Comparison of ENCODE assay signal across 10 mouse cellular contexts in genomic region chr5:110434816-110435215, GRCm38 (mm10). TPM values are rescaled to one million over a fixed set of nuclear protein-coding genes. Genes with fewer than 3 reads are reported as not detected.
A peak's percentile ranks its signal among the peaks of the same experiment; 100 is the strongest.
DNase-seq lines count a peak whose midpoint lies in the region; ATAC-seq and TF ChIP-seq lines count a peak whose summit lies in the region.
"Had no signal": no experiment of that assay in that cellular context is flagged by ENCODE, and none has a peak within 500 bp of the region (broad histone marks: within the 10 kb centered on the region; RNA-seq: fewer than 3 reads in every experiment).

No protein-coding gene starts in this region.

- H3K4me1 ChIP-seq in liver, adult 2 months (ENCODE audit: control insufficient read depth, insufficient read depth, low read length), result peaks cover 16% of the 10 kb centered on the region
- H3K4me1 ChIP-seq in G1E (ENCODE audit: insufficient read depth, low read depth, low read length), result peaks cover 21% of the 10 kb centered on the region
- peaks cover 36% of the 10 kb centered on the region for H3K4me1 ChIP-seq in neural tube, embryonic 15.5 days

- H3K36me3 ChIP-seq in liver, adult 2 months (ENCODE audit: control insufficient read depth, insufficient read depth, low read length), result no peaks in the 10 kb centered on the region
- H3K36me3 ChIP-seq in G1E (replicated peaks), result peaks cover 80% of the 10 kb centered on the region
- H3K36me3 ChIP-seq in neural tube, embryonic 15.5 days, result peaks cover 28% of the 10 kb centered on the region

- H3K4me3 ChIP-seq in liver, adult 2 months (ENCODE audit: insufficient read depth, low read depth, low read length), result no peak overlapping the region
- H3K4me3 ChIP-seq in G1E (ENCODE audit: low read depth, low read length), result no peak overlapping the region
- no peak overlapping the region for H3K4me3 ChIP-seq in neural tube, embryonic 15.5 days (replicated peaks)
- H3K4me3 ChIP-seq: limb, embryonic 10.5 days; stomach, embryonic 15.5 days had no signal

- no peak overlapping the region for H3K27ac ChIP-seq in liver, adult 2 months (replicated peaks; ENCODE audit: insufficient read depth, low read depth, low read length)
- no peak overlapping the region for H3K27ac ChIP-seq in neural tube, embryonic 15.5 days (replicated peaks)
- H3K27ac ChIP-seq: limb, embryonic 10.5 days; stomach, embryonic 15.5 days had no signal

- no peak for TF ChIP-seq POLR2A in liver, adult 2 months (IDR thresholded peaks at IDR 0.05; ENCODE audit: extremely low read depth, insufficient read depth, low read length)
- no peak for TF ChIP-seq POLR2A in brain, embryonic 14.5 days (IDR thresholded peaks at IDR 0.05; ENCODE audit: borderline replicate concordance, extremely low read depth, insufficient read depth, insufficient read length, poor library complexity, severe bottlenecking)

- no peak overlapping the region for H3K9ac ChIP-seq in liver, adult 2 months (ENCODE audit: low read depth, low read length)
- H3K9ac ChIP-seq in neural tube, embryonic 15.5 days (replicated peaks), result no peak overlapping the region
- H3K9ac ChIP-seq: stomach, embryonic 15.5 days had no signal

- ATAC-seq in G1E (ENCODE audit: extremely low read depth, insufficient number of reproducible peaks, low FRiP score, poor library complexity, severe bottlenecking), result no peak
- peak; percentile 15; the same call in 1 of the 2 replicates for ATAC-seq in neural tube, embryonic 15.5 days (ENCODE audit: low FRiP score)

- DNase-seq in liver, adult 2 months (ENCODE audit: extremely low read depth, low read depth, low spot score), result no peak
- DNase-seq in liver (no peak), G1E (ENCODE audit: low spot score) (no peak)
- DNase-seq in brain, embryonic 14.5 days (ENCODE audit: low read depth), result peak; percentile 45
- DNase-seq in frontal cortex, postnatal 10 days (ENCODE audit: low spot score in 2 of 2), result no peak
- no peak for DNase-seq in kidney, postnatal 36 days
- DNase-seq: heart, postnatal 4 days had no signal

- H3K27me3 ChIP-seq in liver, adult 2 months (ENCODE audit: control insufficient read depth, insufficient read depth, low read length), result no peaks in the 10 kb centered on the region
- H3K27me3 ChIP-seq in G1E (ENCODE audit: insufficient read depth, low read length), result no peaks in the 10 kb centered on the region
- no peaks in the 10 kb centered on the region for H3K27me3 ChIP-seq in neural tube, embryonic 15.5 days (replicated peaks)
- H3K27me3 ChIP-seq: stomach, embryonic 15.5 days had no signal

- no peaks in the 10 kb centered on the region for H3K9me3 ChIP-seq in G1E (replicated peaks)
- H3K9me3 ChIP-seq in neural tube, embryonic 15.5 days (replicated peaks), result no peaks in the 10 kb centered on the region
- H3K9me3 ChIP-seq: limb, embryonic 10.5 days; stomach, embryonic 15.5 days had no signal

- no peak overlapping the region for H3K4me2 ChIP-seq in neural tube, embryonic 15.5 days
- H3K4me2 ChIP-seq: stomach, embryonic 15.5 days had no signal

- TF ChIP-seq CTCF in liver, adult 2 months (IDR thresholded peaks at IDR 0.05; ENCODE audit: low read depth, low read length), result 0 out of 2 replicates have a peak, but pooled peaks have one; percentile 23
- 0 out of 2 replicates have a peak, but pooled peaks have one; percentile 10 for TF ChIP-seq CTCF in G1E (IDR thresholded peaks at IDR 0.05; ENCODE audit: low read depth, low read length)
- peak; percentile 48; the same call in 1 of the 2 replicates for TF ChIP-seq CTCF in brain, embryonic 14.5 days (IDR thresholded peaks at IDR 0.05; ENCODE audit: borderline replicate concordance, extremely low read depth, insufficient read depth, insufficient read length)

- H3K79me2 ChIP-seq in liver, adult 2 months (ENCODE audit: control insufficient read depth, insufficient read depth, low read length), result peaks cover 36% of the 10 kb centered on the region; the same call in 1 of the 2 replicates

RNA-seq across cellular contexts. Expression of gene Fbrsl1, which starts 13.5 kb away (rescaled TPM):
- total RNA-seq in liver, adult 2 months (2014; rRNA removed), result 4.9 and 7.2 TPM in 2 replicates
- 27.5 and 29.8 TPM in 2 replicates for polyA plus RNA-seq in liver, adult 2 months (2012; rRNA removed)
- 47.8 and 57.3 TPM in 2 replicates for total RNA-seq in G1E (2014; fragmentation: Nextera tagmentation)
- total RNA-seq in G1E (2017), result 8.1 and 8.3 TPM in 2 replicates
- polyA plus RNA-seq in G1E (2012), result 102 and 117 TPM in 2 replicates
- 56.1 and 78.4 TPM in 2 replicates for polyA plus RNA-seq in brain, embryonic 14.5 days (2012; rRNA removed)
- polyA plus RNA-seq in neural tube, embryonic 15.5 days (2015; fragmentation: Nextera tagmentation; extraction: Ambion mirVana), result 16.7 and 19.7 TPM in 2 replicates
